Mouse (Mus musculus): ENCODE measurements around the gene P4hb. TPM values are rescaled to one million over a fixed set of nuclear protein-coding genes. Genes with fewer than 3 reads are reported as not detected.
A peak's percentile ranks its signal among the peaks of the same experiment; 100 is the strongest.

P4hb gene
- 558 and 716 TPM in 2 replicates for polyA plus RNA-seq (2014; fragmentation: Nextera tagmentation; extraction: Ambion mirVana)

GRCm38 (mm10) chr11:120572752-120573584 lies at the start of gene P4hb:
Gene P4hb (minus strand): TSS chr11:120573253.
- H3K4me2 ChIP-seq (replicated peaks; ENCODE audit: low read depth, low read length), result peak within 1 kb of the TSS; percentile 92
- under 1% methylated on average over 93 of the region's 94 CpGs for WGBS
- peak; percentile 97 for ATAC-seq (ENCODE audit: low FRiP score, low TSS enrichment)
- H3K36me3 ChIP-seq (ENCODE audit: control insufficient read depth, insufficient read depth, low read length), result peaks cover 39% of the 10 kb centered on the region
- H3K9me3 ChIP-seq (ENCODE audit: control insufficient read depth, low read length), result no peaks in the 10 kb centered on the region
- peak within 1 kb of the TSS; percentile 90 for H3K4me3 ChIP-seq (ENCODE audit: low read length)
- peak within 1 kb of the TSS; percentile 95 for H3K27ac ChIP-seq (ENCODE audit: low read depth, low read length)
- no peaks in the 10 kb centered on the region for H3K27me3 ChIP-seq (ENCODE audit: control insufficient read depth, insufficient read depth, low read length)
- peaks cover 18% of the 10 kb centered on the region for H3K4me1 ChIP-seq (ENCODE audit: control insufficient read depth, insufficient read depth, low read length)
- peak within 1 kb of the TSS; percentile 96 for H3K9ac ChIP-seq (ENCODE audit: low read depth, low read length)

DNA sequence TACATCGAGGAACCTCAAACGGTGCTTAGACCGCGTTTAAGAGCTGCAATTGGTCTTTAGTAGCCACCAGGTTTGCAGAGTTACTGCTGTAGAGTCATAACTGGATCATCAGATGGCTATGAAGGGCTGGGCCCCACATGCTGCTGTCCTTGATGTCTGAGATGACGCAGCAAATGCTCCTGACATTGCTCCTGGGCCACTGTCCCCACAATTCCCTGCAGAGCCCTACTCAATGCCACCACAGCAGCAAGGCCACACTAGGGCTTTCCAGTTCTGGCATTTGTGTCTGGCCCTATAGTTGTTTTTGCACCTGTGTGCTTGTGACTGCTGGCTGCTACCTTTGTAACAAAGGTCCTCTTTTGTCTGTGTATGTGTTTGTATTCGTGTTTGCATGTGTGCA lies 49.8 kb upstream of the P4hb start:
- no peaks in the 10 kb centered on the region for H3K9me3 ChIP-seq (ENCODE audit: control insufficient read depth, low read length)
- no peak overlapping the region for H3K4me3 ChIP-seq (ENCODE audit: low read length)
- H3K36me3 ChIP-seq (ENCODE audit: control insufficient read depth, insufficient read depth, low read length), result peaks cover 56% of the 10 kb centered on the region
- no peak for ATAC-seq (ENCODE audit: low FRiP score, low TSS enrichment)
- no peak overlapping the region for H3K9ac ChIP-seq (ENCODE audit: low read depth, low read length)
- no peak overlapping the region for H3K27ac ChIP-seq (ENCODE audit: low read depth, low read length)
- H3K27me3 ChIP-seq (ENCODE audit: control insufficient read depth, insufficient read depth, low read length), result no peaks in the 10 kb centered on the region
- H3K4me1 ChIP-seq (ENCODE audit: control insufficient read depth, insufficient read depth, low read length), result peaks cover 11% of the 10 kb centered on the region
- H3K4me2 ChIP-seq (replicated peaks; ENCODE audit: low read depth, low read length), result no peak overlapping the region
- WGBS, result 93% methylated on average over 6 of the region's 6 CpGs

GRCm38 (mm10) chr11:120620195-120620594 lies 47.1 kb upstream of the P4hb start:
- WGBS, result 92% methylated on average over 14 of the region's 14 CpGs
- peaks cover 46% of the 10 kb centered on the region for H3K36me3 ChIP-seq (ENCODE audit: control insufficient read depth, insufficient read depth, low read length)
- no peak for ATAC-seq (ENCODE audit: low FRiP score, low TSS enrichment)

DNA sequence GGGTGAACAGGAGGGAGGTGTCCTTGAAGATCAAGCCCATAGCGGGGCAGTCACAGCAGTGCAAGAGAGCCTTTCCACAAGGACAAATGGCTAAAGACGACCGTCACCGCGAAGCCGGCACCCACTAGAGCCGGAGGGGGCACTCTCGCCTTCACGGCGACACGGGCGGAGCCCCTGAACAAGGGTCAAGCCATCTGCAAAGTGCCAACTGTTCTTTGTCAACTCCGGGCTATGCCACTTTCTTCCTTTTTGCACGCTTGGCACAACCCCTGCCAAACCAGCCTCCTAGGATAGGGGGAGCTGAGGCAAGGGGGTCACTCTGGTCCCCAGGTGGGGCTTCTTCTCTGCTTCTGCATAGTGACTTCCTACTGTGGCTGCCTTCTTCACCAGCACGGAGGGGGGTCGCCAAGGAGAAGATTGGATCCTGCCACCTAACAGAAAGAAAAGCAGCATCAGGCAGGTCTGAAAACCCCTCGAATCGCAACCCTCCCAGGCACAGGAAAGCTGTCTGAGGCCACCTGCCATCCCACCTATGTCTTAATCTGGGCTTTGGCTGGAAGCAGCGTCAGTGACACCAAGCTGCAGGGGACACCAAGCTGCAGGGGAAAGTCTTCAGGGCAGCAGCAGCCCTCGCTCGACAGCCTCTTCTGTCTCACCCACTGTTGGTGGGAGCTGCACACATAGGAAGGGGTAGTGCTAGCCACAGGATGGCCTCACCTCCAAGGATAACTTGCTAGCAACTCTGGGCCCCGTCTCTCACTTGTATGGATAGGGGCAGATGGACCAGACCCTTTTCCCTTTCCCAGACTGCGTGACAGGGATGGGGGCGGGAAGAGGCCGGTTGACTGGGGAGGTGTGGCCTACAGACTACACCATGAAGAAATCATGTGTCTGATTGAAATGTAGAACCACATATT lies 45.8 kb upstream of the P4hb start:
- Histone ChIP-seq H3K9ac (ENCODE audit: low read depth, low read length) (no peak overlapping the region), H3K9me3 (ENCODE audit: control insufficient read depth, low read length) (no peaks in the 10 kb centered on the region), H3K4me1 (ENCODE audit: control insufficient read depth, insufficient read depth, low read length) (peaks cover 13% of the 10 kb centered on the region), H3K27me3 (ENCODE audit: control insufficient read depth, insufficient read depth, low read length) (no peaks in the 10 kb centered on the region), H3K27ac (ENCODE audit: low read depth, low read length) (no peak overlapping the region; the same call in 1 of the 2 replicates), H3K4me2 (replicated peaks; ENCODE audit: low read depth, low read length) (no peak overlapping the region), H3K36me3 (ENCODE audit: control insufficient read depth, insufficient read depth, low read length) (peaks cover 49% of the 10 kb centered on the region), H3K4me3 (ENCODE audit: low read length) (no peak overlapping the region)
- WGBS, result 94% methylated on average over 25 of the region's 25 CpGs
- no peak for ATAC-seq (ENCODE audit: low FRiP score, low TSS enrichment)

More at GRCm38 (mm10) chr11:120620195-120620594, 47.1 kb upstream of the P4hb start:
- Histone ChIP-seq H3K4me2 (replicated peaks; ENCODE audit: low read depth, low read length) (no peak overlapping the region), H3K9ac (ENCODE audit: low read depth, low read length) (no peak overlapping the region), H3K27me3 (ENCODE audit: control insufficient read depth, insufficient read depth, low read length) (no peaks in the 10 kb centered on the region), H3K4me3 (ENCODE audit: low read length) (no peak overlapping the region), H3K4me1 (ENCODE audit: control insufficient read depth, insufficient read depth, low read length) (peaks cover 18% of the 10 kb centered on the region), H3K27ac (ENCODE audit: low read depth, low read length) (no peak overlapping the region), H3K9me3 (ENCODE audit: control insufficient read depth, low read length) (no peaks in the 10 kb centered on the region)

DNA sequence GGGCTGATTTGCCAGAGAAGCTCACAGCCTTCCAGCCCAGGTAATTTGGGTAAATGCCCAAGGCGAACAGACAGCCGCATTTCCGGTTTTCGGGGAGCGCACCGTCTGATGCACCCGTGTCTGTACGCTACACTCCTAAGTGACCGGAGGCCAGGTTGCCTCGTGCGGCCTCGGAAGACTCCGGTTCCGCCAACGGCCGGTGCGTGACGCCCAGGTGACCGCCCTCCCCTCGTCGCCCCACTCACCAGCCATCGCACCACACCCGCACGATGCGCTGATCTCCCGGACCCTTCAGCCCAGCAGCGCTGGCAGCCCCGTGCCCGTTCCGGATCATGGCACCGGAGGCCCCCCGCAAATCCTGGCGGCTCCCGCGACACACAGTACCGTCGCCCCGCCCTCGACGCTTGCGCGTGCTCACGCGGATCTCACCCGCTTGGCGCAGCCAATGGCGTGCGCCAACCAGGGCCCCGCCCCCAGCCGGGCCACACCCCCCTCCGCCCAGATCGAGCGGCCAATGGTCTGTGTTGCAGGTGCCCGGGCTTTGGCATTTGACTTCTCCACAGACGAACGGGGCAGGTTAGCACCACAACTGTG lies 44.6 kb upstream of the P4hb start, which contains the start of gene Pcyt2:
Gene Pcyt2, minus strand, starts transcription at position 418 of the 594 bp plus-strand sequence.
- Histone ChIP-seq H3K4me3 (ENCODE audit: low read length) (peak within 1 kb of the TSS; percentile 82), H3K4me1 (ENCODE audit: control insufficient read depth, insufficient read depth, low read length) (peaks cover 11% of the 10 kb centered on the region), H3K27me3 (ENCODE audit: control insufficient read depth, insufficient read depth, low read length) (no peaks in the 10 kb centered on the region), H3K36me3 (ENCODE audit: control insufficient read depth, insufficient read depth, low read length) (peaks cover 49% of the 10 kb centered on the region), H3K27ac (ENCODE audit: low read depth, low read length) (peak within 1 kb of the TSS; percentile 11; the same call in 1 of the 2 replicates), H3K4me2 (replicated peaks; ENCODE audit: low read depth, low read length) (peak within 1 kb of the TSS; percentile 89), H3K9me3 (ENCODE audit: control insufficient read depth, low read length) (no peaks in the 10 kb centered on the region), H3K9ac (ENCODE audit: low read depth, low read length) (peak within 1 kb of the TSS; percentile 77)
- under 1% methylated on average over 56 of the region's 56 CpGs for WGBS
- peak; percentile 95 for ATAC-seq (ENCODE audit: low FRiP score, low TSS enrichment)

- Histone ChIP-seq H3K4me1 (ENCODE audit: control insufficient read depth, insufficient read depth, low read length) (peaks cover 11% of the 10 kb centered on the region), H3K27ac (ENCODE audit: low read depth, low read length) (no peak overlapping the region), H3K27me3 (ENCODE audit: control insufficient read depth, insufficient read depth, low read length) (no peaks in the 10 kb centered on the region), H3K4me3 (ENCODE audit: low read length) (peak overlapping the region; percentile 82), H3K9me3 (ENCODE audit: control insufficient read depth, low read length) (no peaks in the 10 kb centered on the region), H3K36me3 (ENCODE audit: control insufficient read depth, insufficient read depth, low read length) (peaks cover 43% of the 10 kb centered on the region), H3K4me2 (replicated peaks; ENCODE audit: low read depth, low read length) (peak overlapping the region; percentile 89), H3K9ac (ENCODE audit: low read depth, low read length) (peak overlapping the region; percentile 77; the same call in 1 of the 2 replicates)
- no peak for ATAC-seq (ENCODE audit: low FRiP score, low TSS enrichment)
- 49% methylated on average over 4 of the region's 4 CpGs for WGBS
These were observed 43.7 kb upstream of the P4hb start for GRCm38 (mm10) chr11:120616617-120617294.

GRCm38 (mm10) chr11:120615606-120616203 lies 42.7 kb upstream of the P4hb start:
- Histone ChIP-seq H3K9ac (ENCODE audit: low read depth, low read length) (no peak overlapping the region), H3K27me3 (ENCODE audit: control insufficient read depth, insufficient read depth, low read length) (no peaks in the 10 kb centered on the region), H3K4me2 (replicated peaks; ENCODE audit: low read depth, low read length) (no peak overlapping the region), H3K27ac (ENCODE audit: low read depth, low read length) (no peak overlapping the region), H3K36me3 (ENCODE audit: control insufficient read depth, insufficient read depth, low read length) (peaks cover 43% of the 10 kb centered on the region), H3K4me1 (ENCODE audit: control insufficient read depth, insufficient read depth, low read length) (peaks cover 11% of the 10 kb centered on the region), H3K4me3 (ENCODE audit: low read length) (no peak overlapping the region), H3K9me3 (ENCODE audit: control insufficient read depth, low read length) (no peaks in the 10 kb centered on the region)
- 94% methylated on average over 11 of the region's 11 CpGs for WGBS
- ATAC-seq (ENCODE audit: low FRiP score, low TSS enrichment), result no peak

- no peaks in the 10 kb centered on the region for H3K9me3 ChIP-seq (ENCODE audit: control insufficient read depth, low read length)
- H3K4me1 ChIP-seq (ENCODE audit: control insufficient read depth, insufficient read depth, low read length), result peaks cover 11% of the 10 kb centered on the region
- H3K36me3 ChIP-seq (ENCODE audit: control insufficient read depth, insufficient read depth, low read length), result peaks cover 43% of the 10 kb centered on the region
- H3K4me3 ChIP-seq (ENCODE audit: low read length), result no peak overlapping the region
- no peak for ATAC-seq (ENCODE audit: low FRiP score, low TSS enrichment)
- WGBS, result 88% methylated on average over 6 of the region's 6 CpGs
- H3K9ac ChIP-seq (ENCODE audit: low read depth, low read length), result no peak overlapping the region
- H3K27ac ChIP-seq (ENCODE audit: low read depth, low read length), result no peak overlapping the region
- no peak overlapping the region for H3K4me2 ChIP-seq (replicated peaks; ENCODE audit: low read depth, low read length)
- H3K27me3 ChIP-seq (ENCODE audit: control insufficient read depth, insufficient read depth, low read length), result no peaks in the 10 kb centered on the region
These were observed 42.1 kb upstream of the P4hb start for GRCm38 (mm10) chr11:120615167-120615566.

Data from kidney, embryonic 14.5 days (tissue).